10 mouse cellular contexts compared by ENCODE assay signal in the genomic region with DNA sequence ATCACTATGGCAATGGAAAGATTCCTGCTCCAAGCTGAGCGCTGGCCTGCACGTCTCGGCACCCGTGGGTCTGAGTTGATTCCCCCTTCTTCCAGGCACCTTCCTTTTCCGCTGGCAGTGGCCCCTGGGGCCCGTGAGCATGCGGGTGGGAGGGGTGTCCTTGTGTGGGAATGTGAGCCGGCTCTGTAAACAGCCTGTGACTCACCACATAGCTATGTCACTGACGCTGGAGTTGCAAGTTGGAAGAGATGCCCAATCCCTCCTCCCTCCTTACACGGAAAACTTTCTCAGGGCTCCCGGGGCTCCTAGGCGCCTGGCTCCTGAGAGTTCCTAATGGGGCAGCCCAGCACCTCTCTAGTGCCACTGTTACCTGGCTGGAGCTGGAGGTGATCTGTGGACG. TPM values are rescaled to one million over a fixed set of nuclear protein-coding genes. Genes with fewer than 3 reads are reported as not detected.
DNase-seq lines count a peak whose midpoint lies in the region; ATAC-seq and TF ChIP-seq lines count a peak whose summit lies in the region.
"Had no signal": no experiment of that assay in that cellular context is flagged by ENCODE, and none has a peak within 500 bp of the region (broad histone marks: within the 10 kb centered on the region; RNA-seq: fewer than 3 reads in every experiment).

No protein-coding gene starts in this region.

- peak; percentile 67 to 71 for DNase-seq in left cerebral cortex, adult 18-20 months (ENCODE audit: low spot score in 2 of 2)
- DNase-seq in left cerebral cortex, postnatal 4 days, result no peak
- peak; percentile 72 for DNase-seq in forebrain, embryonic 14.5 days (ENCODE audit: low spot score)
- peak; percentile 89 for DNase-seq in heart, postnatal 14 days
- peak; percentile 36 to 57 for DNase-seq in layer of hippocampus, adult 2 months (ENCODE audit: low spot score in 2 of 2)
- peak; percentile 99 for DNase-seq in lung, postnatal 0 days (ENCODE audit: low spot score)
- peak; percentile 56 to 63 for DNase-seq in right cerebral cortex, postnatal 36 days (ENCODE audit: low spot score in 2 of 2)

- WGBS in forebrain, embryonic 14.5 days, result 26% methylated on average over 13 of the region's 13 CpGs
- 8% methylated on average over 13 of the region's 13 CpGs for WGBS in lung, postnatal 0 days

- H3K27me3 ChIP-seq in forebrain, embryonic 14.5 days (replicated peaks; ENCODE audit: control insufficient read depth, insufficient read depth, low read length), result no peaks in the 10 kb centered on the region
- no peaks in the 10 kb centered on the region for H3K27me3 ChIP-seq in lung, postnatal 0 days (replicated peaks; ENCODE audit: insufficient read depth, low read length)
- H3K27me3 ChIP-seq: CH12.LX had no signal

- H3K9ac ChIP-seq in forebrain, embryonic 14.5 days (ENCODE audit: low read length), result no peak overlapping the region
- 0 out of 2 replicates have a peak overlapping the region, but pooled peaks have one; percentile 19 for H3K9ac ChIP-seq in lung, postnatal 0 days (replicated peaks; ENCODE audit: low read depth)

- peaks cover 27% of the 10 kb centered on the region for H3K36me3 ChIP-seq in forebrain, embryonic 14.5 days (ENCODE audit: control insufficient read depth, insufficient read depth, low read length)
- peaks cover 22% of the 10 kb centered on the region; the same call in 1 of the 2 replicates for H3K36me3 ChIP-seq in lung, postnatal 0 days (ENCODE audit: insufficient read depth, low read length)

- H3K4me3 ChIP-seq in forebrain, embryonic 14.5 days (ENCODE audit: low read depth, low read length), result 0 out of 2 replicates have a peak overlapping the region, but pooled peaks have one; percentile 4
- H3K4me3 ChIP-seq in layer of hippocampus, adult 2 months, result peak overlapping the region; percentile 45; the same call in 1 of the 2 replicates
- H3K4me3 ChIP-seq in lung, postnatal 0 days (ENCODE audit: low read depth, low read length), result peak overlapping the region; percentile 15; the same call in 1 of the 2 replicates

- intact Hi-C loops in left cerebral cortex, postnatal 4 days (cut with DNase I), result no loop called here
- intact Hi-C loops in heart, postnatal 14 days (cut with DNase I), result no loop called here

- peak overlapping the region; percentile 97 for H3K27ac ChIP-seq in forebrain, embryonic 14.5 days (ENCODE audit: low read depth, low read length)
- peak overlapping the region; percentile 86 for H3K27ac ChIP-seq in layer of hippocampus, adult 2 months
- peak overlapping the region; percentile 94 for H3K27ac ChIP-seq in lung, postnatal 0 days (ENCODE audit: low read length)

- H3K9me3 ChIP-seq in forebrain, embryonic 14.5 days (replicated peaks; ENCODE audit: control insufficient read depth, low read length), result no peaks in the 10 kb centered on the region
- H3K9me3 ChIP-seq in lung, postnatal 0 days (ENCODE audit: low read length), result no peaks in the 10 kb centered on the region

- peaks cover 43% of the 10 kb centered on the region for H3K4me1 ChIP-seq in forebrain, embryonic 14.5 days (ENCODE audit: control insufficient read depth, insufficient read depth, low read length)
- H3K4me1 ChIP-seq in lung, postnatal 0 days (ENCODE audit: insufficient read depth, low read depth, low read length), result peaks cover 48% of the 10 kb centered on the region

- no peak for TF ChIP-seq CTCF in layer of hippocampus, adult 2 months (conservative IDR thresholded peaks at IDR 0.05)
- TF ChIP-seq CTCF in lung, postnatal 0 days (IDR thresholded peaks at IDR 0.05), result no peak

- ATAC-seq in forebrain, embryonic 14.5 days, result peak; percentile 44
- ATAC-seq in lung, postnatal 0 days, result peak; percentile 84
- ATAC-seq in inflammation-experienced regulatory T-cells, adult 6 months, result no peak

- TF ChIP-seq EP300 in lung, postnatal 0 days (IDR thresholded peaks at IDR 0.05), result peak; percentile 95

- H3K4me2 ChIP-seq in forebrain, embryonic 14.5 days (ENCODE audit: low read length), result peak overlapping the region; percentile 78
- peak overlapping the region; percentile 56 for H3K4me2 ChIP-seq in lung, postnatal 0 days (replicated peaks; ENCODE audit: low read depth, low read length)

RNA-seq across cellular contexts. Expression of a gene that starts 5.6 kb away (rescaled TPM):
- 1 to 10 TPM; 8.9 to 9.2 TPM for total RNA-seq in left cerebral cortex, adult 18-20 months (2021)
- total RNA-seq in left cerebral cortex, postnatal 4 days (2021), result 10 to 100 TPM in 1 of 2 experiments, 1 to 10 TPM in 1; 8.4 to 11.1 TPM
- polyA plus RNA-seq in forebrain, embryonic 14.5 days (2014; fragmentation: Nextera tagmentation; extraction: Ambion mirVana), result 7.5 and 11.7 TPM in 2 replicates
- 10 to 100 TPM; 23.4 to 26.9 TPM for total RNA-seq in heart, postnatal 14 days (2021)
- total RNA-seq in layer of hippocampus, adult 2 months (2021), result 1 to 10 TPM; 9.2 to 9.9 TPM
- polyA plus RNA-seq in lung, postnatal 0 days (2015; fragmentation: Nextera tagmentation; extraction: Ambion mirVana), result 38.5 and 38.9 TPM in 2 replicates
- 10 to 100 TPM; 10.7 to 12.5 (median 11.0) TPM for polyA plus RNA-seq in inflammation-experienced regulatory T-cells, adult 6 months (2017; shearing (Covaris generic))

RNA-seq across cellular contexts. Expression of a gene that starts 21.4 kb away (rescaled TPM):
- 100 to 1,000 TPM in 1 of 2 experiments, 10 to 100 TPM in 1; 96.3 to 103 TPM for total RNA-seq in left cerebral cortex, adult 18-20 months (2021)
- total RNA-seq in left cerebral cortex, postnatal 4 days (2021), result 100 to 1,000 TPM in 1 of 2 experiments, 10 to 100 TPM in 1; 93.1 to 108 TPM
- polyA plus RNA-seq in forebrain, embryonic 14.5 days (2014; fragmentation: Nextera tagmentation; extraction: Ambion mirVana), result 31.8 and 33.2 TPM in 2 replicates
- total RNA-seq in heart, postnatal 14 days (2021), result 10 to 100 TPM; 41.8 to 43.8 TPM
- 100 to 1,000 TPM in 1 of 2 experiments, 10 to 100 TPM in 1; 94.7 to 103 TPM for total RNA-seq in layer of hippocampus, adult 2 months (2021)
- 8.6 TPM in 2 replicates for polyA plus RNA-seq in lung, postnatal 0 days (2015; fragmentation: Nextera tagmentation; extraction: Ambion mirVana)
- 10 to 100 TPM; 12.9 to 21.0 (median 16.1) TPM for polyA plus RNA-seq in inflammation-experienced regulatory T-cells, adult 6 months (2017; shearing (Covaris generic))

RNA-seq across cellular contexts. Expression of a gene that starts 22.8 kb away (rescaled TPM):
- total RNA-seq in left cerebral cortex, adult 18-20 months (2021), result under 1 TPM; 0.35 to 0.53 TPM
- total RNA-seq in left cerebral cortex, postnatal 4 days (2021), result under 1 TPM; 0.08 to 0.54 TPM
- not detected in 2 replicates for polyA plus RNA-seq in forebrain, embryonic 14.5 days (2014; fragmentation: Nextera tagmentation; extraction: Ambion mirVana)
- under 1 TPM in 1 of 2 experiments, not detected in 1; 0.65 TPM for total RNA-seq in heart, postnatal 14 days (2021)
- 1 to 10 TPM in 1 of 2 experiments, under 1 TPM in 1; 0.25 to 1.9 TPM for total RNA-seq in layer of hippocampus, adult 2 months (2021)
- polyA plus RNA-seq in lung, postnatal 0 days (2015; fragmentation: Nextera tagmentation; extraction: Ambion mirVana), result 15.5 and 19.1 TPM in 2 replicates
- under 1 TPM in 1 of 3 experiments, not detected in 2; 0.12 TPM for polyA plus RNA-seq in inflammation-experienced regulatory T-cells, adult 6 months (2017; shearing (Covaris generic))

RNA-seq across cellular contexts. Expression of a gene that starts 29.3 kb away (rescaled TPM):
- not detected for total RNA-seq in left cerebral cortex, adult 18-20 months (2021)
- not detected for total RNA-seq in left cerebral cortex, postnatal 4 days (2021)
- polyA plus RNA-seq in forebrain, embryonic 14.5 days (2014; fragmentation: Nextera tagmentation; extraction: Ambion mirVana), result not detected in 2 replicates
- not detected for total RNA-seq in heart, postnatal 14 days (2021)
- total RNA-seq in layer of hippocampus, adult 2 months (2021), result not detected
- 0.33 TPM in 1 of 2 replicates, not detected in the other for polyA plus RNA-seq in lung, postnatal 0 days (2015; fragmentation: Nextera tagmentation; extraction: Ambion mirVana)
- polyA plus RNA-seq in inflammation-experienced regulatory T-cells, adult 6 months (2017; shearing (Covaris generic)), result not detected
- total RNA-seq: CH12.LX had no signal
- polyA plus RNA-seq: large intestine, adult 2 months had no signal

RNA-seq across cellular contexts. Expression of a gene that starts 29.8 kb away (rescaled TPM):
- total RNA-seq in left cerebral cortex, adult 18-20 months (2021), result 10 to 100 TPM; 19.3 TPM
- 10 to 100 TPM; 26.0 to 27.4 TPM for total RNA-seq in left cerebral cortex, postnatal 4 days (2021)
- 86.4 and 86.7 TPM in 2 replicates for polyA plus RNA-seq in forebrain, embryonic 14.5 days (2014; fragmentation: Nextera tagmentation; extraction: Ambion mirVana)
- total RNA-seq in heart, postnatal 14 days (2021), result 10 to 100 TPM in 1 of 2 experiments, 1 to 10 TPM in 1; 9.9 to 10.8 TPM
- 10 to 100 TPM; 20.1 to 20.3 TPM for total RNA-seq in layer of hippocampus, adult 2 months (2021)
- polyA plus RNA-seq in lung, postnatal 0 days (2015; fragmentation: Nextera tagmentation; extraction: Ambion mirVana), result 41.1 and 45.4 TPM in 2 replicates
- 10 to 100 TPM; 48.7 to 56.0 (median 50.0) TPM for polyA plus RNA-seq in inflammation-experienced regulatory T-cells, adult 6 months (2017; shearing (Covaris generic))
